Mouse (Mus musculus) natural killer cell, adult 2 months (primary cell): ENCODE measurements around the gene Gpr22.

ENCODE experiments used
- DNase-seq, 2 experiments: peaks; one replicate each; pipeline ENCODE4 v3.0.0; 2022; ENCODE audit warnings: low spot score in 2 of 2

Gene Gpr22

DNA sequence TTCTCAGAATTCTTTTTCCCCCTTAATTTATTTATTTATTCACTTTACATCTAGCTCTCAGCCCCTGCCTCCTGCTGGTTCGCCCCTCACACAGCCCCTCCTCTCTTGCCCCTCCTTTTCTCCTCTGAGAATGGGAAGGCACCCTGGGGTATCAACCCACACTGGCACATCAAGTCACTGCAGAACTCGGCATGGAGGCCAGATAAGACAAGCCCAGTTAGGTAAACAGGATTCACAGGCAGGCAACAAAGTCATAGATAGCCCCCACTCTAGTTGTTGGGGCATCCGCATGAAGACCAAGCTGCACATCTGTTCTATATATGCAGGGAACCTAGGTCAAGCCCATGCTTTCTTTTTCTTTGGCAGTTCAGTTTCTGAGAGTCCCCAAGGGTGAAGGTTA is 46.6 kb downstream of the Gpr22 start:
- DNase-seq, result no peak

DNA sequence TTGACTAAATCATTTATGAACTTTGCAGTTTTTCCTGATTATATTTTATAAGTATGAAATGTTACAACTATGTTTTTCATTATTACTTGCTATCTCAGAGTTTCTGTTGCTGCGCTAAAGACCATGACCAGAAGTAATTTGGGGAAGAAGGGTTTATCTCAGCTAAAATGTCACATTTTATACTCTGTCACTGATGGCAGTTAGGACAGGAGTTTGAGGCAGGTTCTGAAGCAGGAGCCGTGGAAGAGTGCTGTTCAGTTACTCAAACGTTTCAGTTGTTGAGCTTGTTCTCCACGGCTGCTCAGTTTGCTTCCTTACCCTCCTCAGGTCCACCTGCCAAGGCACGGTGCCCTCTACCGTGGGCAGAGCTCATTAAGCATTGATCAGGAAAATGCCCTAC is 47.7 kb downstream of the Gpr22 start:
- DNase-seq, result no peak
